In the genomic region with DNA sequence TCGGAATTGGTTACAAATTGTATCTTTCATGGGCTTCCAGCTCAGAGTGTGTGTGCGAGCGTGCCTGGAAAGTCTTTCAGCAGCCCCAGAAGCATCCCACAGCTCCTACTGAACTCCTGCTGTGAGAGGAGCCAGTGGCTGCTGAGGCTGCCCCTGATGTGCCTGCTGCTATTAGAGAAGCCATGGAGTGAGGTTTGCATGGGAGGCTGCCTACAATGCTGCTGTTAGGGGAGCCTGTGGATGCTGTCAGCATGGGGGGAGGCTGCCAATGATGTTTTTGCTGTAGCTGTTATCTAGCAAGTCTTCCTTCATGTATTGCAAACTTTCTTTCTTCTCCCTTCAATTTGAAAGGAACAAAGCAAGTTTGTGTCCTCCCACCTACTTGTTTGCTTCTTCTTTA, we compare ENCODE assay signal across 18 mouse cellular contexts.
DNase-seq lines count a peak whose midpoint lies in the region.
"Had no signal": no experiment of that assay in that cellular context is flagged by ENCODE, and none has a peak within 500 bp of the region (broad histone marks: within the 10 kb centered on the region; RNA-seq: fewer than 3 reads in every experiment).

No protein-coding gene starts in this region.

- H3K27me3 ChIP-seq in heart, embryonic 10.5 days (ENCODE audit: insufficient read depth, poor library complexity, severe bottlenecking) = no peaks in the 10 kb centered on the region
- H3K27me3 ChIP-seq: CH12.LX; intestine, embryonic 15.5 days had no signal

- 35% methylated on average over 3 of the region's 3 CpGs for WGBS in heart, embryonic 10.5 days

- peak; percentile 51 for DNase-seq in heart, embryonic 10.5 days (ENCODE audit: low spot score)
- DNase-seq in heart, postnatal 25 days (ENCODE audit: low spot score) = no peak
- peak; percentile 15 for DNase-seq in Muller cell, postnatal 12 days (ENCODE audit: inconsistent ontology term)
- DNase-seq in brain, adult 2 months (ENCODE audit: low read depth, low spot score) = peak; percentile 32
- DNase-seq in retina, postnatal 1 day = peak; percentile 53
- no peak for DNase-seq in kidney, postnatal 4 days
- DNase-seq: adrenal gland, postnatal 10 days; cerebellum, adult 18-20 months; cerebellum, adult 9-11 months; cerebellum, postnatal 36 days; forebrain, postnatal 0 days; gastrocnemius, adult 2 months; gastrocnemius, postnatal 25 days; heart, postnatal 10 days had no signal

- no peaks in the 10 kb centered on the region for H3K36me3 ChIP-seq in heart, embryonic 10.5 days
- H3K36me3 ChIP-seq: hindbrain, embryonic 10.5 days; intestine, embryonic 15.5 days had no signal

- H3K4me3 ChIP-seq in heart, embryonic 10.5 days = no peak overlapping the region
- H3K4me3 ChIP-seq: gastrocnemius, adult 2 months; hindbrain, embryonic 10.5 days; intestine, embryonic 15.5 days had no signal

- intact Hi-C loops in heart, postnatal 25 days (cut with DNase I) = loop anchor here (10.0 kb wide), 1 partner anchor 1166 kb away; no protein-coding TSS in a partner anchor

- H3K27ac ChIP-seq in heart, embryonic 10.5 days = no peak overlapping the region
- H3K27ac ChIP-seq: gastrocnemius, adult 2 months; hindbrain, embryonic 10.5 days; hindbrain, embryonic 14.5 days; intestine, embryonic 15.5 days had no signal

- H3K9me3 ChIP-seq in heart, embryonic 10.5 days = no peaks in the 10 kb centered on the region
- H3K9me3 ChIP-seq: hindbrain, embryonic 10.5 days; intestine, embryonic 15.5 days had no signal

- H3K4me1 ChIP-seq in heart, embryonic 10.5 days = no peaks in the 10 kb centered on the region; the same call in 1 of the 2 replicates
- H3K4me1 ChIP-seq: hindbrain, embryonic 10.5 days; intestine, embryonic 15.5 days had no signal

Comparison
In these comparisons a context has a peak if more than half of its experiments do, and no peak if none do; other contexts are left out.
1. DNase-seq: peak in heart, embryonic 10.5 days (single experiment), Muller cell, postnatal 12 days (single experiment), brain, adult 2 months (single experiment) and retina, postnatal 1 day (single experiment); none in heart, postnatal 25 days (single experiment) and kidney, postnatal 4 days (0 of 2).